Mouse (Mus musculus) embryonic facial prominence, embryonic 13.5 days (tissue): Measurements from ENCODE around the gene Rnf169. TPM values are rescaled to one million over a fixed set of nuclear protein-coding genes. Genes with fewer than 3 reads are reported as not detected.

Source experiments
- ATAC-seq: fragments of 200-750 bp; cut with Nextera tagmentation; 2 replicates; pipeline ENCODE4 v1.8.0; 2017; ENCODE audit warnings: low read depth; ENCODE audit not compliant: insufficient number of reproducible peaks, insufficient read depth, low FRiP score, low TSS enrichment
- H3K27ac ChIP-seq: fragments of 300-500 bp; sonication (generic); 2 replicates; pipeline ENCODE4 v1.5.1; 2015; ENCODE audit warnings: moderate library complexity, mild to moderate bottlenecking, inconsistent platforms
- H3K27me3 ChIP-seq: fragments of 300-500 bp; sonication (generic); 2 replicates; pipeline ENCODE4 v1.6.1; 2015; ENCODE audit warnings: mild to moderate bottlenecking, inconsistent platforms
- H3K36me3 ChIP-seq: fragments of 300-500 bp; sonication (generic); 2 replicates; pipeline ENCODE4 v1.6.1; 2015; ENCODE audit warnings: mild to moderate bottlenecking, inconsistent platforms
- H3K4me1 ChIP-seq: fragments of 300-500 bp; sonication (generic); 2 replicates; pipeline ENCODE4 v1.6.1; 2015; ENCODE audit warnings: inconsistent platforms
- H3K4me2 ChIP-seq: fragments of 300-500 bp; sonication (generic); 2 replicates; pipeline ENCODE4 v1.6.1; 2015; ENCODE audit warnings: moderate library complexity, mild to moderate bottlenecking, inconsistent platforms
- H3K4me3 ChIP-seq: fragments of 300-500 bp; sonication (generic); 2 replicates; pipeline ENCODE4 v1.5.1; 2015; ENCODE audit warnings: mild to moderate bottlenecking, inconsistent platforms
- H3K9ac ChIP-seq: fragments of 300-500 bp; sonication (generic); 2 replicates; pipeline ENCODE4 v1.6.1; 2015; ENCODE audit warnings: mild to moderate bottlenecking, inconsistent platforms
- H3K9me3 ChIP-seq: fragments of 300-500 bp; sonication (generic); 2 replicates; pipeline ENCODE4 v1.6.1; 2016; ENCODE audit warnings: inconsistent platforms
- WGBS: fragments of 180-500 bp; shearing (Covaris S2); methylation state at CpG from one replicate; pipeline ENCODE4 v1.1.7; 2015; ENCODE audit warnings: mixed read lengths; 5-methylcytosine and 5-hydroxymethylcytosine counted together
- polyA plus RNA-seq: library from polyadenylated mRNA; unstranded; fragments of >200 nt; fragmentation: Nextera tagmentation; extraction: Ambion mirVana; gene quantifications from 2 replicates; pipeline ENCODE4 v1.2.1, GENCODE M21; 2015

Rnf169 gene
- 6.6 and 7.9 TPM in 2 replicates for polyA plus RNA-seq

- Histone ChIP-seq H3K36me3 (no peaks in the 10 kb centered on the region), H3K9ac (peak within 1 kb of the TSS; percentile 98), H3K4me3 (peak within 1 kb of the TSS; percentile 99), H3K27ac (peak within 1 kb of the TSS; percentile 98), H3K4me1 (peaks cover 24% of the 10 kb centered on the region), H3K9me3 (no peaks in the 10 kb centered on the region), H3K27me3 (no peaks in the 10 kb centered on the region), H3K4me2 (peak within 1 kb of the TSS; percentile 69)
- under 1% methylated on average over 55 of the region's 55 CpGs for WGBS
- ATAC-seq: peak; percentile 89
Measured at GRCm38 (mm10) chr7:99980132-99980591, at the start of gene Rnf169. Gene Rnf169, minus strand, starts transcription at chr7:99980448.

GRCm38 (mm10) chr7:100029307-100029706 lies 49.1 kb upstream of the Rnf169 start:
- no peak overlapping the region for H3K4me3 ChIP-seq
- H3K27me3 ChIP-seq: no peaks in the 10 kb centered on the region
- no peak for ATAC-seq
- H3K9ac ChIP-seq: no peak overlapping the region
- no peaks in the 10 kb centered on the region for H3K4me1 ChIP-seq
- 44% methylated on average over 3 of the region's 3 CpGs for WGBS
- no peak overlapping the region for H3K4me2 ChIP-seq
- no peaks in the 10 kb centered on the region for H3K36me3 ChIP-seq
- H3K9me3 ChIP-seq: no peaks in the 10 kb centered on the region
- H3K27ac ChIP-seq: no peak overlapping the region

- no peak for ATAC-seq
- 61% methylated on average over 5 of the region's 5 CpGs for WGBS
Measured at GRCm38 (mm10) chr7:100027353-100027752, 47.1 kb upstream of the Rnf169 start.

GRCm38 (mm10) chr7:100017056-100017455 lies 36.8 kb upstream of the Rnf169 start:
- 0 out of 2 replicates have a peak, but pooled peaks cover 6% of the 10 kb centered on the region for H3K4me1 ChIP-seq
- H3K27me3 ChIP-seq: 0 out of 2 replicates have a peak, but pooled peaks cover 5% of the 10 kb centered on the region
- H3K36me3 ChIP-seq: no peaks in the 10 kb centered on the region
- no peak overlapping the region for H3K27ac ChIP-seq
- 79% methylated on average over 8 of the region's 8 CpGs for WGBS
- no peak overlapping the region for H3K4me3 ChIP-seq
- no peak overlapping the region for H3K9ac ChIP-seq
- no peaks in the 10 kb centered on the region for H3K9me3 ChIP-seq
- H3K4me2 ChIP-seq: no peak overlapping the region
- ATAC-seq: no peak

More at GRCm38 (mm10) chr7:100027353-100027752, 47.1 kb upstream of the Rnf169 start:
- Histone ChIP-seq H3K9ac (no peak overlapping the region), H3K36me3 (no peaks in the 10 kb centered on the region), H3K9me3 (no peaks in the 10 kb centered on the region), H3K27ac (no peak overlapping the region), H3K4me1 (no peaks in the 10 kb centered on the region), H3K4me3 (no peak overlapping the region), H3K4me2 (no peak overlapping the region), H3K27me3 (no peaks in the 10 kb centered on the region)

GRCm38 (mm10) chr7:100014123-100014600 lies 33.9 kb upstream of the Rnf169 start:
- H3K4me2 ChIP-seq: no peak overlapping the region
- ATAC-seq: no peak
- H3K9ac ChIP-seq: no peak overlapping the region
- H3K4me3 ChIP-seq: no peak overlapping the region
- 0 out of 2 replicates have a peak, but pooled peaks cover 10% of the 10 kb centered on the region for H3K4me1 ChIP-seq
- H3K9me3 ChIP-seq: no peaks in the 10 kb centered on the region
- H3K36me3 ChIP-seq: no peaks in the 10 kb centered on the region
- 49% methylated on average over 8 of the region's 8 CpGs for WGBS
- peaks cover 22% of the 10 kb centered on the region for H3K27me3 ChIP-seq
- no peak overlapping the region for H3K27ac ChIP-seq

GRCm38 (mm10) chr7:100012515-100012914 lies 32.3 kb upstream of the Rnf169 start:
- Histone ChIP-seq H3K9ac (no peak overlapping the region), H3K4me3 (no peak overlapping the region), H3K27ac (no peak overlapping the region), H3K4me1 (0 out of 2 replicates have a peak, but pooled peaks cover 10% of the 10 kb centered on the region), H3K27me3 (peaks cover 39% of the 10 kb centered on the region), H3K36me3 (no peaks in the 10 kb centered on the region), H3K9me3 (no peaks in the 10 kb centered on the region), H3K4me2 (no peak overlapping the region)
- 20% methylated on average over 6 of the region's 6 CpGs for WGBS
- no peak for ATAC-seq

- WGBS: 51% methylated on average over 8 of the region's 8 CpGs
- peaks cover 43% of the 10 kb centered on the region for H3K27me3 ChIP-seq
- H3K4me1 ChIP-seq: 0 out of 2 replicates have a peak, but pooled peaks cover 10% of the 10 kb centered on the region
- no peak overlapping the region for H3K4me3 ChIP-seq
- ATAC-seq: no peak
- H3K9me3 ChIP-seq: no peaks in the 10 kb centered on the region
- no peak overlapping the region for H3K4me2 ChIP-seq
- H3K36me3 ChIP-seq: no peaks in the 10 kb centered on the region
- no peak overlapping the region for H3K9ac ChIP-seq
- no peak overlapping the region for H3K27ac ChIP-seq
Measured at GRCm38 (mm10) chr7:100012085-100012484, 31.8 kb upstream of the Rnf169 start.

GRCm38 (mm10) chr7:100010711-100011110 lies 30.5 kb upstream of the Rnf169 start:
- Histone ChIP-seq H3K4me3 (no peak overlapping the region), H3K9ac (no peak overlapping the region), H3K4me1 (peaks cover 10% of the 10 kb centered on the region; the same call in 1 of the 2 replicates), H3K27me3 (peaks cover 57% of the 10 kb centered on the region), H3K27ac (no peak overlapping the region), H3K4me2 (no peak overlapping the region), H3K36me3 (no peaks in the 10 kb centered on the region), H3K9me3 (no peaks in the 10 kb centered on the region)
- no peak for ATAC-seq
- WGBS: 18% methylated on average over 5 of the region's 5 CpGs

GRCm38 (mm10) chr7:100009640-100010039 lies 29.4 kb upstream of the Rnf169 start:
- peaks cover 67% of the 10 kb centered on the region for H3K27me3 ChIP-seq

GRCm38 (mm10) chr7:100008765-100009164 lies 28.5 kb upstream of the Rnf169 start:
- WGBS: 84% methylated on average over 4 of the region's 4 CpGs
- no peaks in the 10 kb centered on the region for H3K9me3 ChIP-seq
- no peak overlapping the region for H3K27ac ChIP-seq
- H3K4me3 ChIP-seq: no peak overlapping the region
- no peak for ATAC-seq
- no peak overlapping the region for H3K4me2 ChIP-seq
- peaks cover 73% of the 10 kb centered on the region for H3K27me3 ChIP-seq
- peaks cover 9% of the 10 kb centered on the region for H3K4me1 ChIP-seq
- H3K9ac ChIP-seq: no peak overlapping the region
- H3K36me3 ChIP-seq: no peaks in the 10 kb centered on the region

More at GRCm38 (mm10) chr7:100009640-100010039, 29.4 kb upstream of the Rnf169 start:
- Histone ChIP-seq H3K4me3 (no peak overlapping the region), H3K4me2 (no peak overlapping the region), H3K4me1 (peaks cover 15% of the 10 kb centered on the region), H3K36me3 (no peaks in the 10 kb centered on the region), H3K9ac (no peak overlapping the region), H3K9me3 (no peaks in the 10 kb centered on the region), H3K27ac (no peak overlapping the region)
- no peak for ATAC-seq
- WGBS: 7% methylated on average over 11 of the region's 11 CpGs

GRCm38 (mm10) chr7:100006411-100006810 lies 26.2 kb upstream of the Rnf169 start:
- Histone ChIP-seq H3K27me3 (peaks cover 72% of the 10 kb centered on the region), H3K36me3 (no peaks in the 10 kb centered on the region), H3K9ac (0 out of 2 replicates have a peak overlapping the region, but pooled peaks have one; percentile 49), H3K4me2 (peak overlapping the region; percentile 89), H3K4me3 (peak overlapping the region; percentile 50), H3K4me1 (peaks cover 9% of the 10 kb centered on the region), H3K9me3 (no peaks in the 10 kb centered on the region), H3K27ac (no peak overlapping the region)
- ATAC-seq: no peak
- 6% methylated on average over 11 of the region's 11 CpGs for WGBS

GRCm38 (mm10) chr7:100005790-100006189 lies 25.5 kb upstream of the Rnf169 start, which contains the start of gene Chrdl2:
Gene Chrdl2, plus strand, starts transcription at chr7:100006172.
- H3K27ac ChIP-seq: no peak within 1 kb of the TSS
- no peaks in the 10 kb centered on the region for H3K9me3 ChIP-seq
- H3K27me3 ChIP-seq: peaks cover 71% of the 10 kb centered on the region
- WGBS: under 1% methylated on average over 37 of the region's 44 CpGs
- peaks cover 9% of the 10 kb centered on the region for H3K4me1 ChIP-seq
- peak within 1 kb of the TSS; percentile 89 for H3K4me2 ChIP-seq
- H3K4me3 ChIP-seq: peak within 1 kb of the TSS; percentile 50
- H3K9ac ChIP-seq: peak within 1 kb of the TSS; percentile 62
- 0 out of 2 replicates have a peak, but pooled peaks have one; percentile 71 for ATAC-seq
- no peaks in the 10 kb centered on the region for H3K36me3 ChIP-seq
